Mouse (Mus musculus): ENCODE results near the gene Rprml.

DNA sequence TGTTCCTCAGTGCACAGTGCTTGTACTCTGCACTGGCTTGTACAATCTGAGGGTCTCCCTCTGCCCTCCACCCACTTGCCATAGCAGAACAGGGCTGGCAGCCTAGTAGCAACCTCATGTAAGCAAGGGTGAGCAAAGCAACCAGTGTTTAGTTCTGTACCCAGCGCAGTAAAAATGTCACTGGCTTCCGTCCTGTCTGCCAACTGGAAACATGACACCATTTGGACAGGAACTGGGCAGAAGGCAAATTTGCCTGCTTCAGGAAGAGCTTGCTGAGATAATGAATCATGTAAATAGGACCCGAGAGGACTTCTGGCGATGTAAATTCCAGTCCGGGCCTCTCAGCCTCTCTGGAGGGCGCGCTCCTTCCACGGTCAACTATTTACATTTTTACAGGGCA lies 3.6 kb upstream of the Rprml start:
- TF ChIP-seq POLR2A (IDR thresholded peaks at IDR 0.05; ENCODE audit: borderline replicate concordance, low read depth, low read length) (no peak), CTCF (IDR thresholded peaks at IDR 0.05; ENCODE audit: low read depth, low read length) (no peak)
